In genomic region chr2:34841706-34842105, GRCm38 (mm10) we compare ENCODE assay signal across 19 mouse cellular contexts. TPM values are rescaled to one million over a fixed set of nuclear protein-coding genes. Genes with fewer than 3 reads are reported as not detected.
A peak's percentile ranks its signal among the peaks of the same experiment; 100 is the strongest.
DNase-seq lines count a peak whose midpoint lies in the region; TF ChIP-seq lines count a peak whose summit lies in the region.
"Had no signal": no experiment of that assay in that cellular context is flagged by ENCODE, and none has a peak within 500 bp of the region (broad histone marks: within the 10 kb centered on the region; RNA-seq: fewer than 3 reads in every experiment).

No protein-coding gene starts in this region.

- no peak overlapping the region for H3K27ac ChIP-seq in left cerebral cortex, adult 2 months
- H3K27ac ChIP-seq: heart, embryonic 15.5 days; hindbrain, embryonic 14.5 days; liver, embryonic 14.5 days; midbrain, embryonic 13.5 days; neural tube, embryonic 12.5 days had no signal

- TF ChIP-seq CTCF in left cerebral cortex, adult 2 months (IDR thresholded peaks at IDR 0.05), result no peak

- no peak overlapping the region for H3K4me3 ChIP-seq in left cerebral cortex, adult 2 months
- H3K4me3 ChIP-seq: heart, embryonic 15.5 days; midbrain, embryonic 13.5 days; neural tube, embryonic 12.5 days had no signal

- DNase-seq in left cerebral cortex, adult 11 months (ENCODE audit: low spot score), result peak; percentile 18
- DNase-seq in left cerebral cortex, postnatal 4 days, result no peak
- peak; percentile 71 for DNase-seq in layer of hippocampus, adult 11-12 months (ENCODE audit: low spot score)
- peak; percentile 32 to 45 for DNase-seq in left cerebral cortex, adult 2 months (ENCODE audit: extremely low spot score in 1 of 2, low spot score in 2 of 2)
- DNase-seq in telencephalon, adult 2 months (ENCODE audit: low read depth, low spot score), result peak; percentile 82
- no peak for DNase-seq in gastrocnemius, postnatal 25 days
- DNase-seq in cerebellum, postnatal 10 days, result no peak
- DNase-seq in gastrocnemius, adult 8-10 months (ENCODE audit: low spot score in 2 of 2), result no peak
- DNase-seq: gastrocnemius, postnatal 10 days; kidney, adult 11 months; lung, postnatal 4 days; thymus, postnatal 25 days had no signal

- intact Hi-C loops in left cerebral cortex, postnatal 4 days (cut with DNase I), result no loop called here
- intact Hi-C loops in left cerebral cortex, adult 2 months (cut with DNase I), result no loop called here

RNA-seq across cellular contexts. Expression of gene Gm34653, which starts 8.9 kb away (rescaled TPM):
- not detected for total RNA-seq in left cerebral cortex, postnatal 4 days (2021)
- total RNA-seq in left cerebral cortex, adult 2 months (2021), result under 1 TPM in 1 of 2 experiments, not detected in 1; 0.27 TPM
- under 1 TPM in 1 of 2 experiments, not detected in 1; 0.20 TPM for total RNA-seq in gastrocnemius, postnatal 25 days (2021)
- under 1 TPM in 3 of 4 experiments, not detected in 1; 0.15 to 0.19 (median 0.18) TPM for total RNA-seq in gastrocnemius, adult 8-10 months (2022)
- total RNA-seq: adrenal gland, adult 18-20 months; gastrocnemius, postnatal 10 days; left cerebral cortex, adult 8-10 months had no signal

RNA-seq across cellular contexts. Expression of gene Fbxw2, which starts 15.6 kb away (rescaled TPM):
- total RNA-seq in left cerebral cortex, postnatal 4 days (2021), result 100 to 1,000 TPM; 103 to 104 TPM
- 100 to 1,000 TPM in 1 of 2 experiments, 10 to 100 TPM in 1; 86.8 to 100 TPM for total RNA-seq in left cerebral cortex, adult 2 months (2021)
- total RNA-seq in gastrocnemius, postnatal 25 days (2021), result 10 to 100 TPM; 44.7 TPM
- total RNA-seq in gastrocnemius, adult 8-10 months (2022), result 10 to 100 TPM; 53.0 to 58.9 (median 56.3) TPM

RNA-seq across cellular contexts. Expression of gene Cutal, which starts 32.5 kb away (rescaled TPM):
- total RNA-seq in left cerebral cortex, postnatal 4 days (2021), result under 1 TPM; 0.20 to 0.52 TPM
- total RNA-seq in left cerebral cortex, adult 2 months (2021), result under 1 TPM; 0.23 to 0.93 TPM
- under 1 TPM; 0.38 TPM for total RNA-seq in gastrocnemius, postnatal 25 days (2021)
- total RNA-seq in gastrocnemius, adult 8-10 months (2022), result under 1 TPM; 0.20 to 0.31 (median 0.22) TPM

RNA-seq across cellular contexts. Expression of gene Psmd5, which starts 33.1 kb away (rescaled TPM):
- total RNA-seq in left cerebral cortex, postnatal 4 days (2021), result 10 to 100 TPM; 38.2 to 45.8 TPM
- 10 to 100 TPM; 31.9 to 35.7 TPM for total RNA-seq in left cerebral cortex, adult 2 months (2021)
- total RNA-seq in gastrocnemius, postnatal 25 days (2021), result 10 to 100 TPM in 1 of 2 experiments, 1 to 10 TPM in 1; 8.2 to 13.3 TPM
- 10 to 100 TPM; 11.0 to 18.6 (median 15.5) TPM for total RNA-seq in gastrocnemius, adult 8-10 months (2022)

RNA-seq across cellular contexts. Expression of gene Rabepk, which starts 42.0 kb away (rescaled TPM):
- 10 to 100 TPM; 22.9 to 25.2 TPM for total RNA-seq in left cerebral cortex, postnatal 4 days (2021)
- 10 to 100 TPM; 32.0 to 34.4 TPM for total RNA-seq in left cerebral cortex, adult 2 months (2021)
- total RNA-seq in gastrocnemius, postnatal 25 days (2021), result 1 to 10 TPM; 8.1 to 9.8 TPM
- 10 to 100 TPM in 3 of 4 experiments, 1 to 10 TPM in 1; 7.4 to 13.1 (median 11.4) TPM for total RNA-seq in gastrocnemius, adult 8-10 months (2022)

Comparison
In these comparisons a context has a peak if more than half of its experiments do, and no peak if none do; other contexts are left out.
1. DNase-seq: peak in left cerebral cortex, adult 11 months (single experiment), layer of hippocampus, adult 11-12 months (single experiment), left cerebral cortex, adult 2 months (2 of 2) and telencephalon, adult 2 months (single experiment); none in left cerebral cortex, postnatal 4 days (single experiment), gastrocnemius, postnatal 25 days (single experiment), cerebellum, postnatal 10 days (0 of 2) and gastrocnemius, adult 8-10 months (0 of 2).